Mouse (Mus musculus) hindbrain, embryonic 16.5 days (tissue): ENCODE data around the gene Morn1. TPM values are rescaled to one million over a fixed set of nuclear protein-coding genes. Genes with fewer than 3 reads are reported as not detected.

Source experiments
- polyA plus RNA-seq: library from polyadenylated mRNA; unstranded; fragments of >200 nt; fragmentation: Nextera tagmentation; extraction: Ambion mirVana; gene quantifications from 2 replicates; pipeline ENCODE4 v1.2.1, GENCODE M21; 2015

Morn1 gene
- polyA plus RNA-seq, 1 experiment from 2014 or later = 9.5 TPM

Other genes starting within 250 kb of the Morn1 start
- 2.0 and 2.3 TPM in 2 replicates for gene Ttc34, start 249.1 kb upstream of the Morn1 start, polyA plus RNA-seq
- gene Mmel1, start 217.0 kb upstream of the Morn1 start, polyA plus RNA-seq = 0.70 and 0.93 TPM in 2 replicates
- 67.8 and 80.1 TPM in 2 replicates for gene Fam213b, start 187.4 kb upstream of the Morn1 start, polyA plus RNA-seq
- 0.23 and 0.27 TPM in 2 replicates for gene Tnfrsf14, start 158.0 kb upstream of the Morn1 start, polyA plus RNA-seq
- 146 and 167 TPM in 2 replicates for gene Hes5, start 125.7 kb upstream of the Morn1 start, polyA plus RNA-seq
- gene Pank4, start 122.5 kb upstream of the Morn1 start, polyA plus RNA-seq = 37.8 and 39.5 TPM in 2 replicates
- 17.0 and 19.5 TPM in 2 replicates for gene Plch2, start 29.8 kb upstream of the Morn1 start, polyA plus RNA-seq
- 20.6 and 21.1 TPM in 2 replicates for gene Pex10, start 19.6 kb upstream of the Morn1 start, polyA plus RNA-seq
- 125 and 131 TPM in 2 replicates for gene Rer1, start 195 bp upstream of the Morn1 start, polyA plus RNA-seq
- 11.1 TPM in 2 replicates for gene Ski, start 136.0 kb downstream of the Morn1 start, polyA plus RNA-seq
- 72.1 and 72.5 TPM in 2 replicates for gene Faap20, start 163.2 kb downstream of the Morn1 start, polyA plus RNA-seq